Mouse (Mus musculus): ENCODE measurements around the gene Pde10a. TPM values are rescaled to one million over a fixed set of nuclear protein-coding genes. Genes with fewer than 3 reads are reported as not detected.
A peak's percentile ranks its signal among the peaks of the same experiment; 100 is the strongest.

Gene Pde10a
- polyA plus RNA-seq, 1 experiment from 2014 or later = 1.4 TPM

DNA sequence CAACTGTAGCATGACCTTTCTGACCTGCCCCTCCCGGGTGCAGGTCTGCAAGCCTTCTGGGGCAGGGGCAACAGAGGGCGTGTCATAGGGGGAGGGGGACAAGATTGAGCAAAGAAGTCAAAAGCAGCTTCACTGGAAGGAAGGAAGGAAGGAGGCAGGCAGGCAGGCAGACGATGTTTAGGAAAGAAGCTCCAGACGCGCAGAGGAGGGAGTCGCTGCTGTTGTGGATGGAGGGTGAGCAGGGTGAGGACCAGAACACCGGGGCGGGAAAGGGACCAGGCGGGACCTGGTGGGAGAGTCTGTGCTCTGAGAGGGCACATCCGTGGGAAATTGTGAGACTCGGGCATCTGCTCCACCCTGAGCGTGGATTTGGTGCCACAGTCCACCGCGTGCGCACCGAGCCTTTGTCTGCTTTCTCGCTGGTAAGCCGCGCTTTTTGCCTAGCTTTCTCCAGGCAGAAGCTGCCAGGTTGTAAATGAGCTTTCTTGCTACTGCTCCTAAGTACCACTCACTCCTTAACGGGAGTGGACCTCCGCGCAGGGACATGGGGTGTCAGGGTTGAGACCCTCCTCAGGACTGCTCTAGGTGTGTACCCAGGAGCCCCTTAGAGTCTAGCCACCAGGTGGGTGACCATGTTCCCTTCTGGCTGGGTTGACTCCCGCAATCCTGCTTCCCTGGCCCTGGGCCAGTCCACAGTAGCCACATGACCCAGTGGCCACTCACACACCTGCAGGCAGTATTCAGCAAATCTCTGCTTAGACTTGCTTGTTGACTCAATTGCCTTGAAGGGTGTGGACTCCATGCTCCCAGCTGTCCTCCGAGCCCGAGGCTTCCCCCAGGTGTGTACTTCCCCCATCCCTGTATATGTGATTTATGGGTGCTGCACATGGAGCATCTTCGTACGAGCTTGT lies 278.0 kb downstream of the Pde10a start:
- H3K27ac ChIP-seq = no peak overlapping the region
- H3K9ac ChIP-seq = no peak overlapping the region
- H3K4me1 ChIP-seq (replicated peaks) = peaks cover 32% of the 10 kb centered on the region
- peaks cover 89% of the 10 kb centered on the region for H3K27me3 ChIP-seq
- peak overlapping the region; percentile 98 for H3K4me2 ChIP-seq
- no peaks in the 10 kb centered on the region for H3K36me3 ChIP-seq
- no peak for ATAC-seq (replicated peaks; ENCODE audit: insufficient number of reproducible peaks, insufficient read depth, low FRiP score, low read depth)
- H3K4me3 ChIP-seq = peak overlapping the region; percentile 73
- H3K9me3 ChIP-seq (replicated peaks) = no peaks in the 10 kb centered on the region
- WGBS = 11% methylated on average over 27 of the region's 27 CpGs

DNA sequence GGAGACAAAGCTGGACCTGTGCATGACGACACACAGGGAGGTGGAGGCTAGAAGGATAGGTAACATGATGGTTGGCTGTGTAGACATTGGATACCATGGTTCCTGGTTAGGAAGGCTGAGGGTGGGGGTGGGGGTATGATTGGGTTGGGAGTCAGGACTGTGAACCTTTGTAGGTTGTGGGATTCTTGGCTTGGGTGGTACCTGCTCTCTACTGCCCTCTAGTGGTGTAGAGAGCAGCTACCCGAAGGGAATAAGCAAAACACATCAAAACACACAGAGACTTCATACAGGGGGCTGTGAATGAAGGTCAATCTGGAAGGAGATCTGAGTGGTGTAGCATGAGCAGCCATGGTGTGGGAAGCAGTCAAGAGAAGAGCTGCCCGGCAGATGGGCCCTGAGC lies 282.2 kb downstream of the Pde10a start:
- Histone ChIP-seq H3K27ac (no peak overlapping the region), H3K9ac (no peak overlapping the region), H3K4me3 (no peak overlapping the region), H3K4me1 (replicated peaks) (peaks cover 13% of the 10 kb centered on the region), H3K36me3 (no peaks in the 10 kb centered on the region), H3K9me3 (replicated peaks) (no peaks in the 10 kb centered on the region), H3K4me2 (no peak overlapping the region), H3K27me3 (peaks cover 67% of the 10 kb centered on the region)
- WGBS = 52% methylated on average over 3 of the region's 3 CpGs
- no peak for ATAC-seq (replicated peaks; ENCODE audit: insufficient number of reproducible peaks, insufficient read depth, low FRiP score, low read depth)

DNA sequence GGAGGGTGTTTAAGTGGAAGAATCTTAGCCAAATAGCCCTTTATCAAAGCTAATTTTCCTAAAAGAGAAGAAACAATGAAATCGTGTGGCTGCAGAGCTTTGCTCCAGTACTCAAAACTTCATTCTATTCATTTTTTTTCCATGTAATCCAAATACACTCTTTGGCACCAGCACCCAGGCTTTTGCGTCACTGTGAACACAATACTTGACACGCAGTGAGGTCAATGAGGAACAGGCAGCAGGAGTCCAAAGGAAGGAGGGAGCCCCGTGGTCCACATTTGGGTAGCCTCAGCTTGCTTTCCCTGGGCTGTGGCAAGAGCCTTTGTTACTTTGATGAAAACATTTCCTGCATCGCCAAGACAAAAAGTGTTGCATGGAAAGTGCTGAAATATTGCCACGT lies 284.6 kb downstream of the Pde10a start:
- Histone ChIP-seq H3K27ac (no peak overlapping the region), H3K27me3 (peaks cover 43% of the 10 kb centered on the region), H3K4me1 (replicated peaks) (peaks cover 7% of the 10 kb centered on the region; the same call in 1 of the 2 replicates), H3K9me3 (replicated peaks) (no peaks in the 10 kb centered on the region), H3K4me2 (no peak overlapping the region), H3K4me3 (no peak overlapping the region), H3K36me3 (no peaks in the 10 kb centered on the region), H3K9ac (no peak overlapping the region)
- no peak for ATAC-seq (replicated peaks; ENCODE audit: insufficient number of reproducible peaks, insufficient read depth, low FRiP score, low read depth)
- 55% methylated on average over 6 of the region's 6 CpGs for WGBS

DNA sequence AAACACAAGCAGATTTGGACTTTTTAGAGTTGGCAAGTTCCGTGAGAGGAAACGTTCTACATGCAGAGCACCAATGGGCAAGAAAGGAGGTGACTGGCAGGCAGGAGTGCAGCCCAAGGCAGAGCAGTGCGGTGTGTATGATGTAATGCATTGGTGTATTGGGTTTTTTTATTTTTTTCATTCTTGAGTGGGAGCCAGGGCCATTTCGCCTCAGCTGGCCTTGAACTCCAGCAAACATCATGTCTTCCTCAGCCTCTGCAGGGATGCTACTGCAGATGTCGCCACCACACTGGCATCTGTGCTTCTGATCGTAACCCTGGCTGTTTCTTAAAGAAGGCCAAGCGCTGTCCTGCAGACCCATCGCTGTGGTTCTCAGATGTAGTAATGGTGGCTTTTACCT lies 285.0 kb downstream of the Pde10a start:
- H3K9me3 ChIP-seq (replicated peaks) = no peaks in the 10 kb centered on the region
- peaks cover 7% of the 10 kb centered on the region; the same call in 1 of the 2 replicates for H3K4me1 ChIP-seq (replicated peaks)
- peaks cover 39% of the 10 kb centered on the region for H3K27me3 ChIP-seq
- ATAC-seq (replicated peaks; ENCODE audit: insufficient number of reproducible peaks, insufficient read depth, low FRiP score, low read depth) = no peak
- WGBS = 80% methylated on average over 8 of the region's 8 CpGs
- H3K27ac ChIP-seq = no peak overlapping the region
- no peaks in the 10 kb centered on the region for H3K36me3 ChIP-seq
- H3K4me2 ChIP-seq = no peak overlapping the region
- no peak overlapping the region for H3K9ac ChIP-seq
- H3K4me3 ChIP-seq = no peak overlapping the region

DNA sequence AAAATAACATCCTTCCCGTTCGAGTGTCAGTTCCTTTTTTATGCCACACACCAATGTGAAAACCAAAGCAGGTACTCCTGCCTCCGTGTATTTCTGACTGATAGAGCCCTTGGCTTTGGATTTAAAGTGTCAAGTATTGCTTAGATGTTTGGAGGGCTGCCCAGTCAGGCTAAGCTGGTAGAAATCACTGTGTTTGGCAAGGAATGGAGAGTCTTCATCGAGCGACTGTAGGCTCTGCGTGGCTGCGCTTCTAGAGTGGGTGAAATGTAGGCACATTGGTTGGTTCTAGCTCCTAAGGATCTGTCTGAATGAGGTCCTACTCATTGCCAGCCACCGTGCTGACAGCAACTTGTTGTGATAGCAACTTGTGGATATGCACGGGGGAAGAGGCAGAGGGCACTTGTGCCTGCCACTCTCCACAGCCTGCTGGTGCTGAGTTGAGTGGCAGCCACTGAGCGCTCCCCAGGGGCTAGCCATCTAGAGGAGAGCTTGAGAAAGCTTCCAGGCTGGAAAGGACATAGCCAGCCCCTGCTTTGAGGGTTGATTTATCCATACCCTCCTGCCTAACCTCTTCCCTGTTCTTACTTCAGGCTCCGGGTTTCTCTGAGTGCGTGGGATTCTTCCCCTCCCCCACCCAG lies 287.2 kb downstream of the Pde10a start:
- Histone ChIP-seq H3K36me3 (no peaks in the 10 kb centered on the region), H3K9me3 (replicated peaks) (no peaks in the 10 kb centered on the region), H3K4me2 (peak overlapping the region; percentile 0; the same call in 1 of the 2 replicates), H3K27ac (no peak overlapping the region), H3K27me3 (peaks cover 22% of the 10 kb centered on the region), H3K9ac (no peak overlapping the region), H3K4me1 (replicated peaks) (peaks cover 7% of the 10 kb centered on the region; the same call in 1 of the 2 replicates), H3K4me3 (no peak overlapping the region)
- no peak for ATAC-seq (replicated peaks; ENCODE audit: insufficient number of reproducible peaks, insufficient read depth, low FRiP score, low read depth)
- 33% methylated on average over 12 of the region's 12 CpGs for WGBS

DNA sequence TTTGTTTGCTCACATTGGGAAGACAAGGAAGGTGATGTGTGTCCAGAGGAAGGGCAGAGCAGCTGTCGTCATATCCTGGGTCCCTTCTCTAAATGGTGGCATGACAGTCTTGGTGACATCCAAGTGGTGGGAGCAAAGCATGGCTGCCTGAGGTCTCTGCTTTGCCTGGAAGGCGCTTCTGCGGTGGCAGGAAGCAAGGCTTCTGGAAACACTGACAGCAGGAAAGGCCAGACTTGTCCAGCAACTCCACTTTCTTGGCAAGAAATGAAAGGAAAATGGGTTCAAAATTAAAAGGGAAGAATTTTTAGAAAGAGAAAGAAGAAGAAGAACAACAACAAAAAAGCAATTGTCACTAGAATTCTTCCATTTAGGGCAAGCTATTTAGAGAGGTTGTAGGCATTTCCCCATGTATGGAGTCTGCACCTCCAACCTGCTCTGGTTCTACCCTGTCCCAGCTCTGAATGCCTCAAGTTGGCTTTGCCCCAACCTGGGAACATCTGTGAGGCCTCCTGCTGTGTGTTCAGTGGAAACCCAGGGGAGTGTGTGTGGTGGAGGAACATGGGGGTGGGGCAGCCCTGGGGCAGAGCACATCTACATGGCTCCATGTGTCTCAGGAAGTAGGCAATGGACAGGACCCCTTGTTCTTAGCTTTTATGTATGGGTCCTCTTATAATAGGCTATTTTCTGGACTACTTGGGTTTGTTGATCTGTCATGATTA lies 288.8 kb downstream of the Pde10a start:
- no peak overlapping the region for H3K27ac ChIP-seq
- peaks cover 7% of the 10 kb centered on the region; the same call in 1 of the 2 replicates for H3K4me1 ChIP-seq (replicated peaks)
- 62% methylated on average over 3 of the region's 3 CpGs for WGBS
- no peak overlapping the region for H3K9ac ChIP-seq
- H3K27me3 ChIP-seq = peaks cover 15% of the 10 kb centered on the region
- ATAC-seq (replicated peaks; ENCODE audit: insufficient number of reproducible peaks, insufficient read depth, low FRiP score, low read depth) = no peak; the same call in 1 of the 2 replicates
- no peak overlapping the region for H3K4me3 ChIP-seq
- no peaks in the 10 kb centered on the region for H3K36me3 ChIP-seq
- no peaks in the 10 kb centered on the region for H3K9me3 ChIP-seq (replicated peaks)
- no peak overlapping the region for H3K4me2 ChIP-seq

DNA sequence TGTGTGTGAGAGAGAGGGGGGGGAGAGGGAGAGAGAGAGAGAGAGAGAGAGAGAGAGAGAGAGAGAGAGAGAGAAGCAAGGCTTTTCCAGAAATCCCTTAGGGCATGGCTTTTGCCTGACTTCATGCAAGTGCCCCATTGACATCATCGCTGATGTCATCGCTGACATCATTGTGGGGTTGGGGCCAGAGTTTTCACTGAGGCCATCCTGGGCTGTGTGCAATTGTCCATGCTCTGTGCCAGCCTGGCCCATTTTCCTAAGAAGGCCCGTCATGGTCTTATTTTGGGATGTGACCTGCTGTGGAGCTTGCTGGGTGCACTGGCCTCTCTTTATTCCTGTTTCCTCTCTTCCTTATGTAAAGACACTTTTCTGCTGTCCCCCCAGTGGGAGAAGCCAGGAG lies 290.2 kb downstream of the Pde10a start:
- Histone ChIP-seq H3K4me2 (no peak overlapping the region), H3K4me3 (no peak overlapping the region), H3K9ac (no peak overlapping the region), H3K9me3 (replicated peaks) (no peaks in the 10 kb centered on the region), H3K27me3 (peaks cover 8% of the 10 kb centered on the region), H3K27ac (no peak overlapping the region), H3K36me3 (no peaks in the 10 kb centered on the region), H3K4me1 (replicated peaks) (peaks cover 7% of the 10 kb centered on the region; the same call in 1 of the 2 replicates)
- 83% methylated on average over 3 of the region's 3 CpGs for WGBS
- ATAC-seq (replicated peaks; ENCODE audit: insufficient number of reproducible peaks, insufficient read depth, low FRiP score, low read depth) = no peak

DNA sequence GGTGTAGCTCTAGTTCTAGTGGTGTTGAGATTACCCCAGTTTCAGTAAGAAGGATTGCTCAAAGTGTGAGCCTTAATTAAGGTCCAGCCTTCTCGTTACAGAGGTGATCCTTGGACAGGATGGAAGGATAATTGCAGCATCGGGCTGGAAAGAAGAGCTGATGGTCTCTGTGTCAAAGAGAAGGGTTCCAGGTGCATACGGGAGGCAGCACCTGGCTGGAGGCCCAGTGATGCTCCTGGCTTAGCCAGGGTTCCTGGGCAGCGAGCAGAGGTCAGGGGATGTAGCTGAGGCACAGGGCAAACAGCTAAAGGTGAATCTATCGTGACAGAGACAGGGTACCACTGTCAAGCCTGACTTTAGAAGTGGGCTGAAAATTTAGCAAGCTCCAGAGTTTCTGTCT lies 290.7 kb downstream of the Pde10a start:
- Histone ChIP-seq H3K4me1 (replicated peaks) (peaks cover 7% of the 10 kb centered on the region; the same call in 1 of the 2 replicates), H3K36me3 (no peaks in the 10 kb centered on the region), H3K9me3 (replicated peaks) (no peaks in the 10 kb centered on the region), H3K4me2 (no peak overlapping the region), H3K27me3 (peaks cover 8% of the 10 kb centered on the region), H3K4me3 (no peak overlapping the region), H3K27ac (no peak overlapping the region), H3K9ac (no peak overlapping the region)
- 73% methylated on average over 5 of the region's 5 CpGs for WGBS
- ATAC-seq (replicated peaks; ENCODE audit: insufficient number of reproducible peaks, insufficient read depth, low FRiP score, low read depth) = no peak

DNA sequence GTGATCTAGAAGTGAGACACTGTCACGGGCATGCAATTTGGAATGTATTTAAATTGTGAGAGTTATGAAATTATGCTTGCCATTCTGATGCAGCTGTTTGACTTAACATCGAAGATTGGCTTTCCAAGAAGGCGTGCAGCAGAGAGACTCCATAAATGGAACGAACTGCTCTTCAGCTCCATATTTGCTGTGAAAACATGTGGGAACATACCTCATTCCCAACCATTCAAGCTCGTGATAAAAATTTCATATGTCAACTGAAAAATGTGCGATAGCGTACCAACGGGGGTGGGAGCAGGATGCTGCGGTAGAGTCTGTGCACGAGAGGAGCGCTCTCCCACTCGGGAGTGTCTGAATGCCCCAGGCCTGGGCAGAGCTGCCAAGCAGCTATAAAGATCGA lies 293.5 kb downstream of the Pde10a start:
- Histone ChIP-seq H3K4me2 (no peak overlapping the region), H3K36me3 (no peaks in the 10 kb centered on the region), H3K27ac (no peak overlapping the region), H3K9me3 (replicated peaks) (no peaks in the 10 kb centered on the region), H3K27me3 (peaks cover 3% of the 10 kb centered on the region; the same call in 1 of the 2 replicates), H3K4me1 (replicated peaks) (no peaks in the 10 kb centered on the region), H3K9ac (no peak overlapping the region), H3K4me3 (no peak overlapping the region)
- WGBS = 78% methylated on average over 13 of the region's 13 CpGs
- ATAC-seq (replicated peaks; ENCODE audit: insufficient number of reproducible peaks, insufficient read depth, low FRiP score, low read depth) = no peak

DNA sequence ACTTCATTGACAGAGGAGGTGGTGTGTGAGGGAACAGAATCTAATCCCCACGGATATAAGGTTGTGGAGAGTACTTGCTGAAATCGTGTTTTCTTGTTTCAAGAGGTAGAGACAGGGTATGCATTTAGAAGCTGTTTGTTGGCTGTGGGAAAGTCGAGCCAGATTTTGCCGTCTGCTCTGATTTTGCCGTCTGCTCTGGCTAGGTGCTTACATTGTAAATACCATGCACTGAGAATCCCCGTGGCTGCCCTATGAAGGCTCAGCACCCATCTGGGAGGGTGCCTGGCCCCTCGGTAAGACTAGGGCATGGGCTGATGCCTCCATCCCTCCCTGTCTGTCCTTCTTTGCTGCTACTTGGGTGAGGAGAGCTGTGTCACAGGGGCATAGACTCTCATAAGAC lies 298.4 kb downstream of the Pde10a start:
- no peak overlapping the region for H3K27ac ChIP-seq
- no peaks in the 10 kb centered on the region for H3K4me1 ChIP-seq (replicated peaks)

DNA sequence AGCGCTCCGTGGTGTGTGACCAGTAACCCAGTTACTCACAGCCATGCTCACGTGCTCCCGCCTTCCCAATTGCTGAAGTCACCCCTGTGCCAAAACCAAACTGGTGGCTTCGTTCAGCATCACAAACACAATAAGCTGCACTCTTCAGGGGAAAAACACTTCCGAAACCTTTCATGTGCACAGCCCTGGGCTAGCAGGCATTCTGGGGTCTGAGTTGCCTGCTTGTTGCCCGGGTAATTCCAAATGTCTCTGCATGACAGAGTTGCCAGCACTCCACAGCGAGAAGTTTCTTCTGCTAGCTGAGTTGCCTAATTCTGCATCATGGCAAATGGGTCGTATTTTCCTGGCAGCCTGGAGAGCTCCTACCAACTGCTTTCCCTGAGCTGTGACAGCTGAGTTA lies 302.0 kb downstream of the Pde10a start:
- Histone ChIP-seq H3K27ac (no peak overlapping the region), H3K4me3 (no peak overlapping the region), H3K27me3 (no peaks in the 10 kb centered on the region), H3K4me2 (no peak overlapping the region), H3K36me3 (no peaks in the 10 kb centered on the region), H3K4me1 (replicated peaks) (no peaks in the 10 kb centered on the region), H3K9me3 (replicated peaks) (no peaks in the 10 kb centered on the region), H3K9ac (no peak overlapping the region)
- 78% methylated on average over 9 of the region's 9 CpGs for WGBS
- ATAC-seq (replicated peaks; ENCODE audit: insufficient number of reproducible peaks, insufficient read depth, low FRiP score, low read depth) = no peak

More for the DNA sequence above, 298.4 kb downstream of the Pde10a start:
- Histone ChIP-seq H3K27me3 (0 out of 2 replicates have a peak, but pooled peaks cover 3% of the 10 kb centered on the region), H3K4me3 (no peak overlapping the region), H3K9ac (no peak overlapping the region), H3K4me2 (no peak overlapping the region), H3K36me3 (no peaks in the 10 kb centered on the region), H3K9me3 (replicated peaks) (no peaks in the 10 kb centered on the region)
- ATAC-seq (replicated peaks; ENCODE audit: insufficient number of reproducible peaks, insufficient read depth, low FRiP score, low read depth) = no peak
- WGBS = 69% methylated on average over 7 of the region's 7 CpGs
